Mouse (Mus musculus): ENCODE results near the gene Adgrv1.

DNA sequence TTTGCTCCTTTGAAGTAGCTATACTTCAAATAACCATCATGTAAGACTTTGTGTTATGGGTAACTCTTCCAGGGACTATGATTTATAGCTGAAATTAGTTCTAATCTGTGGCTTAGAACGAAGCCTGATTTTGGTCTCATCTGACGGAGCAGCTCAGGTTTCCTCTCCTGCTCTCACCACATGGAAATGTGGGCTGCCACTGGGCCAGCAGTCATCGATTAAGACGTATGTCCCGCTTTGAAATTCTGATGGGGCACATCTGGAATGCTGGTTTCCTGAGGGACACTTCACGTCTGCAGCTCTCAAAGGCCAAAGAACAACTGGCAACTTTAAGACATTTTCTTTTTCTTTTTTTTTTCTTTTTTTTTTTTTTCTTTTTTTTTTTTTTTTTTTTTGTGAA, 207.8 kb downstream of the Adgrv1 start:
- TF ChIP-seq POLR2A (IDR thresholded peaks at IDR 0.05; ENCODE audit: low read depth, low read length) (no peak), CTCF (IDR thresholded peaks at IDR 0.05; ENCODE audit: borderline replicate concordance, insufficient read depth, low read length) (no peak)

Measured in embryonic fibroblast, embryonic 13.5 days (primary cell).